Mouse (Mus musculus) intestine, embryonic 15.5 days (tissue): Measurements from ENCODE around the gene Kdm1a. TPM values are rescaled to one million over a fixed set of nuclear protein-coding genes. Genes with fewer than 3 reads are reported as not detected.
A peak's percentile ranks its signal among the peaks of the same experiment; 100 is the strongest.

Source experiments
- ATAC-seq: fragments of 200-750 bp; cut with Nextera tagmentation; 2 replicates; pipeline ENCODE4 v1.8.0; 2017; ENCODE audit warnings: moderate TSS enrichment, moderate library complexity
- H3K27ac ChIP-seq: fragments of 300-500 bp; sonication (generic); 2 replicates; pipeline ENCODE4 v1.5.1; 2015; ENCODE audit warnings: mild to moderate bottlenecking, inconsistent platforms
- H3K27me3 ChIP-seq: fragments of 300-500 bp; sonication (generic); replicated peaks from 2 replicates; pipeline ENCODE4 v1.6.1; 2015; ENCODE audit warnings: inconsistent platforms
- H3K36me3 ChIP-seq: fragments of 300-500 bp; sonication (generic); 2 replicates; pipeline ENCODE4 v1.6.1; 2015; ENCODE audit warnings: inconsistent platforms
- H3K4me1 ChIP-seq: fragments of 300-500 bp; sonication (generic); replicated peaks from 2 replicates; pipeline ENCODE4 v1.6.1; 2015; ENCODE audit warnings: inconsistent platforms
- H3K4me2 ChIP-seq: fragments of 300-500 bp; sonication (generic); replicated peaks from 2 replicates; pipeline ENCODE4 v1.6.1; 2015; ENCODE audit warnings: mild to moderate bottlenecking, inconsistent platforms
- H3K4me3 ChIP-seq: fragments of 300-500 bp; sonication (generic); replicated peaks from 2 replicates; pipeline ENCODE4 v1.5.1; 2015; ENCODE audit warnings: inconsistent platforms
- H3K9ac ChIP-seq: fragments of 300-500 bp; sonication (generic); 2 replicates; pipeline ENCODE4 v1.6.1; 2015; ENCODE audit warnings: inconsistent platforms
- H3K9me3 ChIP-seq: fragments of 300-500 bp; sonication (generic); 2 replicates; pipeline ENCODE4 v1.6.1; 2016; ENCODE audit warnings: inconsistent platforms
- WGBS: fragments of 180-500 bp; shearing (Covaris S2); methylation state at CpG from one replicate; pipeline ENCODE4 v1.1.7; 2015; 5-methylcytosine and 5-hydroxymethylcytosine counted together
- polyA plus RNA-seq: library from polyadenylated mRNA; unstranded; fragments of >200 nt; fragmentation: Nextera tagmentation; extraction: Ambion mirVana; gene quantifications from 2 replicates; pipeline ENCODE4 v1.2.1, GENCODE M21; 2015

The Kdm1a gene
- polyA plus RNA-seq, 1 experiment from 2014 or later: 31.4 TPM

GRCm38 (mm10) chr4:136559690-136560089, 42.8 kb downstream of the Kdm1a start:
- Histone ChIP-seq H3K36me3 (peaks cover 18% of the 10 kb centered on the region; the same call in 1 of the 2 replicates), H3K4me1 (peaks cover 2% of the 10 kb centered on the region; the same call in 1 of the 2 replicates), H3K9ac (no peak overlapping the region), H3K9me3 (no peaks in the 10 kb centered on the region), H3K4me2 (no peak overlapping the region), H3K4me3 (no peak overlapping the region), H3K27me3 (no peaks in the 10 kb centered on the region), H3K27ac (no peak overlapping the region)
- ATAC-seq: no peak
- 89% methylated on average over 2 of the region's 2 CpGs for WGBS

- 0 out of 2 replicates have a peak overlapping the region, but pooled peaks have one; percentile 2 for H3K27ac ChIP-seq
- H3K36me3 ChIP-seq: peaks cover 20% of the 10 kb centered on the region; the same call in 1 of the 2 replicates
- no peak overlapping the region for H3K9ac ChIP-seq
- H3K27me3 ChIP-seq: no peaks in the 10 kb centered on the region
- no peak overlapping the region for H3K4me3 ChIP-seq
- H3K9me3 ChIP-seq: no peaks in the 10 kb centered on the region
- H3K4me1 ChIP-seq: peaks cover 2% of the 10 kb centered on the region; the same call in 1 of the 2 replicates
- H3K4me2 ChIP-seq: no peak overlapping the region
- ATAC-seq: peak; percentile 63; the same call in 1 of the 2 replicates
- WGBS: 75% methylated on average over 2 of the region's 2 CpGs
These were observed 44.9 kb downstream of the Kdm1a start for GRCm38 (mm10) chr4:136557638-136558037.

- ATAC-seq: no peak
- Histone ChIP-seq H3K4me2 (no peak overlapping the region), H3K9ac (no peak overlapping the region), H3K36me3 (peaks cover 24% of the 10 kb centered on the region), H3K9me3 (no peaks in the 10 kb centered on the region), H3K4me1 (no peaks in the 10 kb centered on the region), H3K27ac (no peak overlapping the region), H3K27me3 (no peaks in the 10 kb centered on the region), H3K4me3 (no peak overlapping the region)
- 85% methylated on average over 1 of the region's 1 CpGs for WGBS
These were observed 49.4 kb downstream of the Kdm1a start for GRCm38 (mm10) chr4:136553108-136553507.

GRCm38 (mm10) chr4:136548381-136548801, 54.1 kb downstream of the Kdm1a start:
- H3K4me3 ChIP-seq: no peak overlapping the region
- no peaks in the 10 kb centered on the region for H3K9me3 ChIP-seq
- 0 out of 2 replicates have a peak, but pooled peaks cover 6% of the 10 kb centered on the region for H3K4me1 ChIP-seq
- WGBS: 93% methylated on average over 1 of the region's 1 CpGs
- H3K36me3 ChIP-seq: peaks cover 39% of the 10 kb centered on the region
- no peak for ATAC-seq
- H3K4me2 ChIP-seq: no peak overlapping the region
- no peaks in the 10 kb centered on the region for H3K27me3 ChIP-seq
- no peak overlapping the region for H3K27ac ChIP-seq
- H3K9ac ChIP-seq: no peak overlapping the region

- Histone ChIP-seq H3K27ac (no peak overlapping the region), H3K4me2 (no peak overlapping the region), H3K4me1 (0 out of 2 replicates have a peak, but pooled peaks cover 6% of the 10 kb centered on the region), H3K36me3 (peaks cover 40% of the 10 kb centered on the region), H3K9ac (no peak overlapping the region), H3K27me3 (no peaks in the 10 kb centered on the region), H3K9me3 (no peaks in the 10 kb centered on the region), H3K4me3 (no peak overlapping the region)
- WGBS: 88% methylated on average over 1 of the region's 1 CpGs
- ATAC-seq: no peak
These were observed 54.8 kb downstream of the Kdm1a start for GRCm38 (mm10) chr4:136547721-136548120.

GRCm38 (mm10) chr4:136546279-136547045, 56.1 kb downstream of the Kdm1a start:
- Histone ChIP-seq H3K4me2 (no peak overlapping the region), H3K4me3 (no peak overlapping the region), H3K4me1 (0 out of 2 replicates have a peak, but pooled peaks cover 6% of the 10 kb centered on the region), H3K36me3 (peaks cover 45% of the 10 kb centered on the region), H3K9me3 (no peaks in the 10 kb centered on the region), H3K27ac (no peak overlapping the region), H3K27me3 (no peaks in the 10 kb centered on the region), H3K9ac (no peak overlapping the region)
- 55% methylated on average over 3 of the region's 3 CpGs for WGBS
- ATAC-seq: peak; percentile 59; the same call in 1 of the 2 replicates

- Histone ChIP-seq H3K9me3 (no peaks in the 10 kb centered on the region), H3K9ac (no peak overlapping the region), H3K4me1 (0 out of 2 replicates have a peak, but pooled peaks cover 6% of the 10 kb centered on the region), H3K4me2 (no peak overlapping the region), H3K36me3 (peaks cover 42% of the 10 kb centered on the region), H3K27ac (no peak overlapping the region), H3K4me3 (no peak overlapping the region), H3K27me3 (no peaks in the 10 kb centered on the region)
- WGBS: 94% methylated on average over 3 of the region's 3 CpGs
- no peak for ATAC-seq
These were observed 57.4 kb downstream of the Kdm1a start for GRCm38 (mm10) chr4:136545151-136545550.

- H3K4me1 ChIP-seq: no peaks in the 10 kb centered on the region
- no peaks in the 10 kb centered on the region for H3K9me3 ChIP-seq
- H3K4me3 ChIP-seq: no peak overlapping the region
- no peaks in the 10 kb centered on the region for H3K27me3 ChIP-seq
- 0 out of 2 replicates have a peak, but pooled peaks have one; percentile 53 for ATAC-seq
- H3K36me3 ChIP-seq: peaks cover 3% of the 10 kb centered on the region; the same call in 1 of the 2 replicates
- no peak overlapping the region for H3K4me2 ChIP-seq
- no peak overlapping the region for H3K27ac ChIP-seq
- WGBS: 17% methylated on average over 4 of the region's 4 CpGs
- H3K9ac ChIP-seq: no peak overlapping the region
These were observed 76.1 kb downstream of the Kdm1a start for GRCm38 (mm10) chr4:136526412-136526811.

- no peaks in the 10 kb centered on the region for H3K27me3 ChIP-seq
- H3K27ac ChIP-seq: no peak overlapping the region
- 81% methylated on average over 2 of the region's 2 CpGs for WGBS
- H3K9ac ChIP-seq: no peak overlapping the region
- no peak overlapping the region for H3K4me3 ChIP-seq
- H3K4me1 ChIP-seq: no peaks in the 10 kb centered on the region
- no peaks in the 10 kb centered on the region for H3K36me3 ChIP-seq
- H3K9me3 ChIP-seq: no peaks in the 10 kb centered on the region
- no peak for ATAC-seq
- no peak overlapping the region for H3K4me2 ChIP-seq
These were observed 78.2 kb downstream of the Kdm1a start for GRCm38 (mm10) chr4:136524309-136524708.

- WGBS: 83% methylated on average over 5 of the region's 5 CpGs
- Histone ChIP-seq H3K4me3 (no peak overlapping the region), H3K4me2 (no peak overlapping the region), H3K4me1 (no peaks in the 10 kb centered on the region), H3K9me3 (no peaks in the 10 kb centered on the region), H3K9ac (no peak overlapping the region), H3K36me3 (no peaks in the 10 kb centered on the region), H3K27me3 (no peaks in the 10 kb centered on the region), H3K27ac (no peak overlapping the region)
- no peak for ATAC-seq
These were observed 80.6 kb downstream of the Kdm1a start for GRCm38 (mm10) chr4:136521898-136522297.

GRCm38 (mm10) chr4:136519866-136520265, 82.7 kb downstream of the Kdm1a start:
- Histone ChIP-seq H3K36me3 (no peaks in the 10 kb centered on the region), H3K4me2 (no peak overlapping the region), H3K9ac (no peak overlapping the region), H3K4me1 (no peaks in the 10 kb centered on the region), H3K4me3 (no peak overlapping the region), H3K9me3 (no peaks in the 10 kb centered on the region), H3K27me3 (no peaks in the 10 kb centered on the region), H3K27ac (no peak overlapping the region)
- ATAC-seq: no peak

- H3K4me2 ChIP-seq: no peak overlapping the region
- WGBS: 86% methylated on average over 2 of the region's 2 CpGs
- ATAC-seq: no peak
These were observed 83.9 kb downstream of the Kdm1a start for GRCm38 (mm10) chr4:136518576-136518975.

GRCm38 (mm10) chr4:136518141-136518540, 84.4 kb downstream of the Kdm1a start:
- Histone ChIP-seq H3K27me3 (no peaks in the 10 kb centered on the region), H3K4me2 (no peak overlapping the region), H3K4me1 (no peaks in the 10 kb centered on the region), H3K9me3 (no peaks in the 10 kb centered on the region), H3K9ac (no peak overlapping the region), H3K27ac (no peak overlapping the region), H3K36me3 (no peaks in the 10 kb centered on the region), H3K4me3 (no peak overlapping the region)
- WGBS: 82% methylated on average over 2 of the region's 2 CpGs
- no peak for ATAC-seq

More at GRCm38 (mm10) chr4:136518576-136518975, 83.9 kb downstream of the Kdm1a start:
- no peak overlapping the region for H3K9ac ChIP-seq
- H3K9me3 ChIP-seq: no peaks in the 10 kb centered on the region
- H3K27me3 ChIP-seq: no peaks in the 10 kb centered on the region
- no peak overlapping the region for H3K27ac ChIP-seq
- no peaks in the 10 kb centered on the region for H3K4me1 ChIP-seq
- H3K36me3 ChIP-seq: no peaks in the 10 kb centered on the region
- no peak overlapping the region for H3K4me3 ChIP-seq
